Mouse (Mus musculus) CH12.LX (cell line): Measurements from ENCODE around the gene Gpr155.

ENCODE experiments used
- CTCF ChIP-seq, 2 experiments: IDR thresholded peaks in 1 of 2; conservative IDR thresholded peaks in 1 of 2; 2 replicates each; pipeline ENCODE4 v1.5.1; 2011 to 2012; ENCODE audit warnings: low read depth in 2 of 2, low read length in 2 of 2, improper control_type of control experiment in 1 of 2, inconsistent platforms in 1 of 2, mild to moderate bottlenecking in 1 of 2, moderate library complexity in 1 of 2
- POLR2A ChIP-seq: IDR thresholded peaks from 2 replicates; pipeline ENCODE4 v1.6.1; 2011; ENCODE audit warnings: low read depth, mild to moderate bottlenecking, improper control_type of control experiment, low read length
- RAD21 ChIP-seq: IDR thresholded peaks from 2 replicates; pipeline ENCODE4 v1.6.1; 2011; ENCODE audit warnings: low read depth, mild to moderate bottlenecking, low read length, improper control_type of control experiment, moderate library complexity
- ZC3H11A ChIP-seq: IDR thresholded peaks from 2 replicates; pipeline ENCODE4 v1.6.1; 2012; ENCODE audit warnings: low read depth, mild to moderate bottlenecking, inconsistent platforms, low read length, improper control_type of control experiment
- ZKSCAN1 ChIP-seq: IDR thresholded peaks from 2 replicates; pipeline ENCODE4 v1.6.1; 2012; ENCODE audit warnings: low read depth, inconsistent platforms, low read length, improper control_type of control experiment, borderline replicate concordance

GRCm38 (mm10) chr2:73387806-73388205, 1.4 kb upstream of the Gpr155 start:
- TF ChIP-seq CTCF (conservative IDR thresholded peaks at IDR 0.05 in 1 of 2, IDR thresholded peaks at IDR 0.05 in 1 of 2; ENCODE audit: low read depth in 2 of 2, low read length in 2 of 2): no peak
- TF ChIP-seq ZC3H11A: no peak
- TF ChIP-seq POLR2A: no peak
- no peak for TF ChIP-seq RAD21
- TF ChIP-seq ZKSCAN1: no peak
